ENCODE assay signal across 8 mouse cellular contexts in genomic region chr16:23127673-23128375, GRCm38 (mm10). TPM values are rescaled to one million over a fixed set of nuclear protein-coding genes. Genes with fewer than 3 reads are reported as not detected.
DNase-seq lines count a peak whose midpoint lies in the region; ATAC-seq and TF ChIP-seq lines count a peak whose summit lies in the region.

TSS of gene Rfc4 (minus strand) at chr16:23127737.

- peaks cover 22% of the 10 kb centered on the region for H3K36me3 ChIP-seq in hindbrain, embryonic 10.5 days
- H3K36me3 ChIP-seq in lung, postnatal 0 days (ENCODE audit: insufficient read depth, low read length): no peaks in the 10 kb centered on the region

- peak; percentile 88 for DNase-seq in MN1 (ENCODE audit: low spot score)
- peak; percentile 93 for DNase-seq in cerebellum, adult 8-10 months
- DNase-seq in hindbrain, embryonic 10.5 days (ENCODE audit: low spot score): peak; percentile 93
- DNase-seq in layer of hippocampus, postnatal 10 days (ENCODE audit: low spot score in 2 of 2): peak; percentile 93 to 94
- peak; percentile 94 for DNase-seq in lung, postnatal 0 days (ENCODE audit: low spot score)
- peak; percentile 90 for DNase-seq in ovary, postnatal 10 days (ENCODE audit: low spot score)
- DNase-seq in thymus, postnatal 0 days (ENCODE audit: low spot score): peak; percentile 94

- H3K9ac ChIP-seq in lung, postnatal 0 days (replicated peaks; ENCODE audit: low read depth): peak within 1 kb of the TSS; percentile 79

- H3K27me3 ChIP-seq in hindbrain, embryonic 10.5 days (ENCODE audit: insufficient read depth, poor library complexity, severe bottlenecking): no peaks in the 10 kb centered on the region
- no peaks in the 10 kb centered on the region for H3K27me3 ChIP-seq in lung, postnatal 0 days (replicated peaks; ENCODE audit: insufficient read depth, low read length)

- H3K4me3 ChIP-seq in hindbrain, embryonic 10.5 days: peak within 1 kb of the TSS; percentile 83
- H3K4me3 ChIP-seq in lung, postnatal 0 days (ENCODE audit: low read depth, low read length): peak within 1 kb of the TSS; percentile 70

- peaks cover 19% of the 10 kb centered on the region for H3K4me1 ChIP-seq in hindbrain, embryonic 10.5 days (replicated peaks)
- no peaks in the 10 kb centered on the region; the same call in 1 of the 2 replicates for H3K4me1 ChIP-seq in lung, postnatal 0 days (ENCODE audit: insufficient read depth, low read depth, low read length)

- peak within 1 kb of the TSS; percentile 68 for H3K4me2 ChIP-seq in lung, postnatal 0 days (replicated peaks; ENCODE audit: low read depth, low read length)

- H3K27ac ChIP-seq in hindbrain, embryonic 10.5 days: peak within 1 kb of the TSS; percentile 99
- H3K27ac ChIP-seq in lung, postnatal 0 days (ENCODE audit: low read length): peak within 1 kb of the TSS; percentile 99

- peak; percentile 96 for ATAC-seq in frontal cortex, adult (ENCODE audit: low TSS enrichment)
- peak; percentile 94 for ATAC-seq in lung, postnatal 0 days

- TF ChIP-seq EP300 in lung, postnatal 0 days (IDR thresholded peaks at IDR 0.05): peak; percentile 3; the same call in 1 of the 2 replicates

- under 1% methylated on average over 51 of the region's 51 CpGs for WGBS in hindbrain, embryonic 10.5 days
- WGBS in lung, postnatal 0 days: under 1% methylated on average over 51 of the region's 51 CpGs

- TF ChIP-seq CTCF in lung, postnatal 0 days (IDR thresholded peaks at IDR 0.05): no peak; the same call in none of the 2 replicates

- H3K9me3 ChIP-seq in hindbrain, embryonic 10.5 days: no peaks in the 10 kb centered on the region
- no peaks in the 10 kb centered on the region for H3K9me3 ChIP-seq in lung, postnatal 0 days (ENCODE audit: low read length)

RNA-seq across cellular contexts. Expression of gene Rfc4, which starts in this region (rescaled TPM):
- 190 and 227 TPM in 2 replicates for polyA plus RNA-seq in hindbrain, embryonic 10.5 days (2016; fragmentation: Nextera tagmentation; extraction: Ambion mirVana)
- 1 to 10 TPM; 5.6 to 7.1 TPM for total RNA-seq in layer of hippocampus, postnatal 10 days (2021)
- 19.0 and 21.4 TPM in 2 replicates for polyA plus RNA-seq in lung, postnatal 0 days (2015; fragmentation: Nextera tagmentation; extraction: Ambion mirVana)
- 158 and 177 TPM in 2 replicates for polyA plus RNA-seq in thymus, postnatal 0 days (2015; fragmentation: Nextera tagmentation; extraction: Ambion mirVana)

Comparison
In these comparisons a context has a peak if more than half of its experiments do, and no peak if none do; other contexts are left out.
1. Peak in every context shown above with its lines: DNase-seq, ATAC-seq, H3K4me3 ChIP-seq and H3K27ac ChIP-seq.